Mouse (Mus musculus) neutrophil, adult 83 days (primary cell): ENCODE results near the gene Mex3a. TPM values are rescaled to one million over a fixed set of nuclear protein-coding genes. Genes with fewer than 3 reads are reported as not detected.

Experiments
- total RNA-seq, 2 experiments: library from RNA; stranded (reverse); gene quantifications; one replicate each; pipeline ENCODE4 v1.2.4; 2023

The Mex3a gene
- under 1 TPM; 0.20 to 0.33 TPM for total RNA-seq

GRCm38 (mm10) chr3:88532299-88532674, at the start of gene Mex3a:
Mex3a (plus strand) TSS chr3:88532395.

GRCm38 (mm10) chr3:88509692-88510420, 22.3 kb upstream of the Mex3a start, which contains the start of gene Lmna:
Lmna (minus strand) TSS chr3:88509956.

GRCm38 (mm10) chr3:88548180-88548917, 16.2 kb downstream of the Mex3a start, which contains the start of gene Rab25:
Rab25 (minus strand) TSS chr3:88548300.

GRCm38 (mm10) chr3:88552676-88553524, 20.7 kb downstream of the Mex3a start, which contains the start of gene Lamtor2:
Lamtor2 (minus strand) TSS chr3:88553074.

GRCm38 (mm10) chr3:88553525-88553879, 21.3 kb downstream of the Mex3a start, which contains the start of gene Ubqln4:
Ubqln4 (plus strand) TSS chr3:88553758.

GRCm38 (mm10) chr3:88575540-88575939, 43.3 kb downstream of the Mex3a start, which contains the start of gene Ssr2:
Ssr2 (plus strand) TSS chr3:88575876.

Other genes starting within 250 kb of the Mex3a start
- gene Gm38392, start 245.2 kb upstream of the Mex3a start, total RNA-seq: not detected
- gene Tsacc, start 235.4 kb upstream of the Mex3a start, total RNA-seq: 1 to 10 TPM in 1 of 2 experiments, not detected in 1; 1.3 TPM
- 10 to 100 TPM; 66.6 to 69.9 TPM for gene Cct3, start 235.3 kb upstream of the Mex3a start, total RNA-seq
- 100 to 1,000 TPM; 114 to 115 TPM for gene Glmp, start 207.4 kb upstream of the Mex3a start, total RNA-seq
- gene Tmem79, start 196.2 kb upstream of the Mex3a start, total RNA-seq: 1 to 10 TPM; 1.2 to 1.3 TPM
- 10 to 100 TPM; 48.0 to 51.9 TPM for gene Smg5, start 196.1 kb upstream of the Mex3a start, total RNA-seq
- gene Paqr6, start 167.8 kb upstream of the Mex3a start, total RNA-seq: 1 to 10 TPM in 1 of 2 experiments, under 1 TPM in 1; 0.46 to 1.1 TPM
- 10 to 100 TPM; 15.2 to 25.3 TPM for gene Bglap3, start 159.7 kb upstream of the Mex3a start, total RNA-seq
- 10 to 100 TPM; 26.3 to 43.3 TPM for gene Bglap2, start 153.7 kb upstream of the Mex3a start, total RNA-seq
- gene Bglap, start 147.9 kb upstream of the Mex3a start, total RNA-seq: 100 to 1,000 TPM; 105 to 139 TPM
- gene Pmf1, start 122.1 kb upstream of the Mex3a start, total RNA-seq: 10 to 100 TPM; 59.0 to 65.4 TPM
- 10 to 100 TPM; 16.1 to 16.3 TPM for gene Slc25a44, start 107.3 kb upstream of the Mex3a start, total RNA-seq
- 100 to 1,000 TPM; 296 to 331 TPM for gene Sema4a, start 71.2 kb upstream of the Mex3a start, total RNA-seq
- gene Lmna, start 22.4 kb upstream of the Mex3a start, total RNA-seq: 10 to 100 TPM; 17.1 to 26.2 TPM
- not detected for gene Rab25, start 15.9 kb downstream of the Mex3a start, total RNA-seq
- 10 to 100 TPM; 74.0 to 89.2 TPM for gene Lamtor2, start 20.7 kb downstream of the Mex3a start, total RNA-seq
- gene Ubqln4, start 21.4 kb downstream of the Mex3a start, total RNA-seq: 10 to 100 TPM; 20.0 to 20.2 TPM
- gene Ssr2, start 43.5 kb downstream of the Mex3a start, total RNA-seq: 10 to 100 TPM; 77.9 to 78.3 TPM
- 100 to 1,000 TPM; 201 to 231 TPM for gene Arhgef2, start 73.6 kb downstream of the Mex3a start, total RNA-seq
- under 1 TPM in 1 of 2 experiments, not detected in 1; 0.28 TPM for gene Rxfp4, start 120.7 kb downstream of the Mex3a start, total RNA-seq
- gene Khdc4, start 153.4 kb downstream of the Mex3a start, total RNA-seq: 10 to 100 TPM; 64.7 to 80.3 TPM
- gene Rit1, start 184.4 kb downstream of the Mex3a start, total RNA-seq: 10 to 100 TPM; 41.5 to 50.4 TPM
- gene Syt11, start 242.8 kb downstream of the Mex3a start, total RNA-seq: under 1 TPM; 0.79 to 0.83 TPM